Mouse (Mus musculus) T-cell, adult 2 months (primary cell): ENCODE data around the gene 1700019N19Rik.
A peak's percentile ranks its signal among the peaks of the same experiment; 100 is the strongest.

Experiments used
- DNase-seq: peaks from one replicate; pipeline ENCODE4 v3.0.0; 2022; ENCODE audit warnings: low spot score

1700019N19Rik gene

GRCm38 (mm10) chr19:58794284-58794683 lies at the start of gene 1700019N19Rik:
Gene 1700019N19Rik (minus strand): TSS chr19:58794461.
- DNase-seq: no peak

DNA sequence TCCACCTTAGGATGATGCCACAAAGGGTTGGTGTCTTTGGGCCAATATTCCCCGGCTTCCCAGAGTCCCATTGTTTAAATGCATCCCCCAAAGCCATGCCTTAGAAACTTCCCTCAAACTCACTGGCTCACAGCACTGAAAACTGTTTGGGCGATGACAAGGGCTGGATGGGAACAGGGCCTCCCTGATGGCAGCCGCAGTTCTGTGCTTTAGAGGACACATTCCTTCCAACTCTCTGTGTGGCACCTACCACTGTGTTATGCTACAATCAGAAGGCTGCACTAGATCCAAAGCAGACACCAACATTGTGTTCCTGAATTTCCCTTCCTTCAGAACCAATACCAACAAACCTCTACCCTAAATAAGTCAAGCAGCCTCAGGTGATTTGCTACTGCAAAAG lies 49.3 kb upstream of the 1700019N19Rik start:
- no peak for DNase-seq

GRCm38 (mm10) chr19:58840721-58841271 lies 46.5 kb upstream of the 1700019N19Rik start:
- DNase-seq: no peak

DNA sequence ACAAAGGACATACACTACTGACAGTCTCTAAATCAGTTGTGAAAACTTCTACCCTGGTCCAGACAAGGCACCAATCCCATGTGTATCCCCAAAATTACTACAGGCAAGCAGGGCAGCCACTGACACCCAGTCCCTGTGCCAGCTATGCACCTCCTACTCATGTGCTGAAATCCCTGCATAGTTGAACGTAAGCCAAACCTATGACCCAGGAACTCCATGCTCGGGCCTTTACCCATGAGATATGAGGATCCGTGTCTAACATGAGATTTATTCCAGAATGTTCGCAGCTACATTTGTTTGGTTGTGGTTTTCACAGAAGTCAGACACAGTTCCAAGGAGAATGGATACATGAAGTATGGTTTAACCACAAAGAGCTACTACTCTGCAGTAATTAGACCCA lies 45.5 kb upstream of the 1700019N19Rik start:
- DNase-seq: no peak

DNA sequence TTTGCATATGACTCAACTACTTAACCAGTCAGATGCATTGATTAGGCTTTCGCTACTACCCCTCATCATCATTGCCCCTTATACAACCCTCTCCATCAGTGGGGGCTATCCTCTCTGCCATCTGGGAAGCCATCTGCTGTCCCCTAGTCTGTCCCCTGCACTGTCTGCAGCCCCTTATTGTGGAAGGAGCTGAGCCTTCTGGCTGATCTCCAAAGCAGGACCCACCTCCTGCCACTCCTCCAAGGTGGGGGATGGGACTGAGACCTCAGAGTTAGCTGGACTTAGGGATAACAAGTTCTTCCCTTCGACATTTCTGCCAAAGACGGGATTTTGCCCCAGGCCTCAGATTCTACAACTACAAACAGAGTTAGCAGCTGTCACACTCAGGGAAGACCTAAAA lies 45.1 kb upstream of the 1700019N19Rik start:
- DNase-seq: no peak

GRCm38 (mm10) chr19:58838706-58839105 lies 44.4 kb upstream of the 1700019N19Rik start:
- DNase-seq: no peak

DNA sequence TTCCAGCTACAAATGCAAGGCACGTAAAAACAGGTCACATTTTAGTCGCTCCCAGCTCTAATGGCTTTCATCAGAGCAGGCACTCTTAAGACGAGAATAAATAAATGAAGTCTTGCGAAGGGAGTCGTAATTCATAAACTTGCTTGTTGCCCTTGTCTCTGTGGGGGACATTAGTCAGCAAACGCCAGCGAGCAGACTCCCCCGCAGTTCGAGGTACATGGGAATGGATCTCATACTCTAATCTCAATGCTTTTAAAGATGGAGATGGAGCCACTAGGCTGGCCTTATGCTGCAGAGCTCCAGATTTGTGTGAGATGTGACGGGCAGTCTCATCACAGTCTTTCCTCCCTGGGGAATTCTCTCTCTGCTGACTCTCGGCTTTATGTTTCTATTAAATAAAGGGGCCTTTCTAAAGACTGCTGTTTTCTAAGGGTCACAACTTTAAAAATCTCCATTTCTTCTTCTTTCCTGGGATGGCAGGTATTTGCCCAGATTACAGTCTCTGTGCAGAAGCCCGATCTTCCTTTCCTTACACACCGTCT lies 39.4 kb upstream of the 1700019N19Rik start:
- no peak for DNase-seq

- no peak for DNase-seq
These were observed 38.7 kb upstream of the 1700019N19Rik start for GRCm38 (mm10) chr19:58832988-58833387.

GRCm38 (mm10) chr19:58831280-58831922 lies 37.1 kb upstream of the 1700019N19Rik start:
- no peak for DNase-seq

- DNase-seq: no peak
These were observed 35.9 kb upstream of the 1700019N19Rik start for GRCm38 (mm10) chr19:58830182-58830581.

- DNase-seq: no peak
These were observed 35.3 kb upstream of the 1700019N19Rik start for GRCm38 (mm10) chr19:58829575-58829974.

DNA sequence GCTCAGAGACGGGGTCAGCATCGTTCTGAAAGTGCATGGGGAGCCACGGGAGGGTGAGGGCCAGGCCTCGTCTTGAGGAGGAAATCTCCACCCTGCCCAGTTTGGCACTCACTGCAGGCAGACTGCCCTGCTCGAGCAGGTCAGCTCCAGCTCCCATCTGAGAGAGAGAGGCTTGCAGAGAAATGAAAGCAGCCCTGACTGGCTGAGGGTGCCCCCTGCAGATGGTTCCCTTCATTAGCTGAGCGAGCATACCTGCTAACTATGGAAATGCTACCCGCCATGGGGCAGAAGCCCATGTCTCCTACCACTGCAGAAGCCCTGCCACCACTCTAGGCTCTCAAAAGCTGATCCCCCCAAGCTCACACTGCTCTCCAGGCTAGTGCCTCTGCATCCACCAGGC lies 33.4 kb upstream of the 1700019N19Rik start:
- DNase-seq: no peak

- DNase-seq: no peak
These were observed 30.1 kb upstream of the 1700019N19Rik start for GRCm38 (mm10) chr19:58824316-58824715.

DNA sequence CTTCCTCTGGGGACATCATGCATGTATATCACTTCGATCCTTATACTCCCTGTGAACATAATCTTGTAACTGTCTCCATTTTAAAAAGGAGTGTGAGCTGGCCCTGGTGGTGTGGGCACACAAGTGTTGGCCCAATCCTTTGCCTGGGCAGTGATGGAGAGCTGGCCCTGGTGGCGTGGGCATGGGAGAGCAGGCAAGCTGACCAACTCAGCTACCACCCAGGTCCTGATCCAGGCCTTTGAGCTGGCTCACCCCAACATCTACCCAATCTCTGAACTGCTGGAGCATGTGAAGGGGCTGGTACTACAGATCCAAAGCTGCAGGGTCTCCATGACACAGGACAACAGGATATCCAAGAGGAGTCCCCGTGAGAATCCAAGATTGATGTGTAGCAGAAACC lies 29.0 kb upstream of the 1700019N19Rik start:
- no peak for DNase-seq

- no peak for DNase-seq
These were observed 28.4 kb upstream of the 1700019N19Rik start for GRCm38 (mm10) chr19:58822454-58823200.

DNA sequence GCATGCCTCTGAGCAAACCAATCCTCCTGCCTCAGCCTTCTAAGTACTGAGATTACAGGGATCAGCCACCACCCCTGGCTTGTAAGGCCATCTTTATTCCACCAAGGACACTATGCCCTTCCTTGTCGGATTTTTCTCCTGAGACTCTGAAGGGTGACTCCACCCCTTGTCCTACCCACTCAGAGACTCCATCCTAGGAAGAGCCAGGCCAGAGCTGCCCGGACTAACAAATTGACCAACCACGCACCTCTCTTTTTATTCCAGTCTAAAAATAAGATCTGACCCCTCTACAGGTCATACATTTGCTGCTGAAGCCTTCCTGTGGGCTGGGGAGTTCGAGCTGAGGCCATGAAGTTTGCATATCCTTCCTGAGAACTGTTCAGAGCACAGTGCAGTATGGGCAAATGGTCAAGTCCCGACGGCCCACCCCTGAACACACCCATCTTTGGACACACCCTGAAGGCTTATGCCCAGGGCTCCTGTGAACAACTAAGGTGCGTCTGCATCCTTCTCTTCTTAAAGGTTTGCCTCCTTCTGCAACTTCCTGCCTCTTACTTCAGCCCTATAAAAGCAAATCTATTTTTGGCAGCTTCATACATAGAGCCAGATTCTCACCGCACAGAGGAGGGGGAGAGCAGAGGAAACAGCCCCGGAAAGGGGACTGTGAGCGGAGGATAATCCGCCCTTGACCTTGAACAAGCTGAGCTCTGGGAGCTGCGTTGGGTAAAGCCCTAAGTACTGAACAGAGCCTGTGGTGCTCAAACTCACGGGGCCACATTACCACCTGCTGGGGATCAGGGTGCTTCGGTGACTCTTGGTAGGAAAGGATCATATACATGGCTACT lies 24.5 kb upstream of the 1700019N19Rik start:
- DNase-seq: peak; percentile 9

- no peak for DNase-seq
These were observed 23.1 kb upstream of the 1700019N19Rik start for GRCm38 (mm10) chr19:58817398-58817797.

DNA sequence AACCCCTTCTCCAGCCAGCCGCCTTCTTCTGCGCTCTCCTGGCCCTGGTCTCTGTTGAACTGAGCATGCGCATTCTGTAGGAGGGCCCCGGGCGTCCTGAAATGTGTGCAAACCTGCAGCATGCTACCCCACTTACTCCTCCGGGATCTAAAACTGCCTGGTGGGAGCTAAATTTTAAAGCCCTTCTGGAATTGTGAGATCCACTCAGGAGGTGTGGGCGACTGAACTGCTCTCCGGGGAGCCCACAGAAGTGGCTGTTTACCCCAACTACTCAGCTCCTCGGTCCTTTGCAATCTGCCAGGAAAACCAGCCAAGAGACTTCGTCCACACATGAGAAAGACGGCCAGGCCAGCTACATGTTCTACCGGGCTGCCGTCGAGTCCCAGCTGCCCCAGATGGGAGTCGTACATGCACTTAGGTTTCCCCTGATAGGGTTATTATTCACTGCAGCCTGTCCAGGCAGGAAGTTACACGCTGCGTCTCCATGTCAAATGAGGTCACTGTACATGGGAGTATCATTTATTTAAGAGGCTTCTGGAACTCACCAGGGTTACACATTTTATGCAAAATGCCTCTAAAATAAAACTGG lies 22.3 kb upstream of the 1700019N19Rik start:
- no peak for DNase-seq

DNA sequence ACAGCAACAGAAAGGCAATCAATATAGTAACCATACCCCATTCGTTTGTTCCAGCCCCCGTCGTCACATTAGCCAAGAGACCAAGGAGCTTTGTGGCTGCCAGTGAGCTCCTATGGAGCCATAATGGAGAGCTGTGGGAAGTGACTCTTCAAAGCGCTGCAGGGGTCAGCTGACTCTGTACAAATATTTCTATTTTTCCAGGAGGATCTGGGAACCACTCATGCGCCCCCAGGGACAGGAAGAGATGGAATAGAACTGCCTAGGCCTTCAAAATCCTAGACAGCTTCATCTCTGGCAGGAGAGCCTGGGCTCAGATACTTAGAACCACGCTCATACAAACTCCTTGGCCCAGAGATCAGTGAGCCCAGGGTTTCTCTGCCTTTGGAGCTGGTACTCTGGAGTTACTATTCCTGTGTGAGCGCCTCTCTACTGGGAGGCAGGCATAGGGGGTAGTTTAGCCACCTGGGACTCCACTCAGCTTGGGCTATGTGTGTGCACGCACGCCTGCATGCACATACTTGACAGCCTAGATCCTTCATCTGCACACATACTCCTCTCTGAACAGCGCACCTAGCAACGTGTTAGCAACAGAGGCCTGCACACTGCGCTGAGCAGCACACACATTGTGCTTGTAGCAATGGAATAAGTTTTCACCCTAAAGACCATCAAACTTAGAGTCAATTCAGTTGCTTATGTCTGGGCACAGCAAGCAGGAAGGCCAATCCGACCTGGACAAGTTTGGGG lies 21.1 kb upstream of the 1700019N19Rik start:
- no peak for DNase-seq

DNA sequence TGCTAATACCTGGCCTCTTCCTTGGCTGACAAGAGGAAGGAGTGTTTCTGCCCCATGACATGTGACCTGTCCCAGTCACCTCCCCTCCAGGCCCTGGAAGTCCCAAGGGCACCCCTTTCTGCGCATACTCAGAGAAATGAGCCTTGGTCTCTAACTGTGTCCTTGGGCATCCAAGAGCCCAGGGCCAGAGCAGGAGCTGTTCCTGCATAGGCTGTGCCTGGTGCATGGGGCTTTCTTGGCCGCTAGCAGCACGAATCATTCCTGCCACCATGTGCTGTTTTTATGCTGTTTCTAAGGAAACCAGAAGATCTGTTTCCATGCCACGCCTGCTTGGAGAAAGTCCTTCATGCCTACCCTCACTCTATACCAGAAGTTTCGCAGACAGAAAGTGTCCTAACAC lies 16.3 kb upstream of the 1700019N19Rik start:
- DNase-seq: no peak

- DNase-seq: no peak
These were observed 14.6 kb upstream of the 1700019N19Rik start for GRCm38 (mm10) chr19:58808864-58809263.
